Mouse (Mus musculus): ENCODE measurements around the gene Pcsk6. TPM values are rescaled to one million over a fixed set of nuclear protein-coding genes. Genes with fewer than 3 reads are reported as not detected.
A peak's percentile ranks its signal among the peaks of the same experiment; 100 is the strongest.
"Not testable (repeated sequence)": the region's sequence is repeated elsewhere in the genome, so short reads cannot be mapped to it uniquely, and the experiment has no call there.

Pcsk6 gene
- polyA plus RNA-seq, 1 experiment from 2014 or later = 0.74 TPM

DNA sequence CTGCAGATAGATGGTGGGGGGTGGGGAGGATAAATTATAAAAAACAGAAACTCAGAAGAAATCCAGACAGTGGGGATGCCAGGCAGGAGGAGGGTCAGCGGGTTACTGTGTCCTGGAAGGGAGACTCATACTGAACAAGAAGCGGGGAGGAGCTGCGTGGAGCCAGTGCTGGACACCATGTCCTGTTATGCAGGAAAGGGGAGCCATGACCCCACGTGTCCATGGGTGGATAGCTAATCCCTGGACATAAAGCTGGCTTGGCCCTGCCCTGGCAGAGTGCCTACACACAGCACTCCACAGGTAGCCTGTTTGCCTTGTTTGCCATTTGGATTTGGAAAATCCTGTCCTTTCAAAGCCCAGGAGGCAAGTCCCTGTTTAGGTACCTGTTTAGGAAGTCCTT lies 186.4 kb downstream of the Pcsk6 start:
- Histone ChIP-seq H3K4me1 (replicated peaks) (peaks cover 37% of the 10 kb centered on the region), H3K27me3 (no peaks in the 10 kb centered on the region), H3K9ac (replicated peaks) (no peak overlapping the region), H3K4me2 (replicated peaks) (no peak overlapping the region), H3K9me3 (no peaks in the 10 kb centered on the region), H3K27ac (no peak overlapping the region), H3K4me3 (replicated peaks) (no peak overlapping the region), H3K36me3 (no peaks in the 10 kb centered on the region)
- WGBS = 69% methylated on average over 4 of the region's 4 CpGs
- ATAC-seq = no peak

DNA sequence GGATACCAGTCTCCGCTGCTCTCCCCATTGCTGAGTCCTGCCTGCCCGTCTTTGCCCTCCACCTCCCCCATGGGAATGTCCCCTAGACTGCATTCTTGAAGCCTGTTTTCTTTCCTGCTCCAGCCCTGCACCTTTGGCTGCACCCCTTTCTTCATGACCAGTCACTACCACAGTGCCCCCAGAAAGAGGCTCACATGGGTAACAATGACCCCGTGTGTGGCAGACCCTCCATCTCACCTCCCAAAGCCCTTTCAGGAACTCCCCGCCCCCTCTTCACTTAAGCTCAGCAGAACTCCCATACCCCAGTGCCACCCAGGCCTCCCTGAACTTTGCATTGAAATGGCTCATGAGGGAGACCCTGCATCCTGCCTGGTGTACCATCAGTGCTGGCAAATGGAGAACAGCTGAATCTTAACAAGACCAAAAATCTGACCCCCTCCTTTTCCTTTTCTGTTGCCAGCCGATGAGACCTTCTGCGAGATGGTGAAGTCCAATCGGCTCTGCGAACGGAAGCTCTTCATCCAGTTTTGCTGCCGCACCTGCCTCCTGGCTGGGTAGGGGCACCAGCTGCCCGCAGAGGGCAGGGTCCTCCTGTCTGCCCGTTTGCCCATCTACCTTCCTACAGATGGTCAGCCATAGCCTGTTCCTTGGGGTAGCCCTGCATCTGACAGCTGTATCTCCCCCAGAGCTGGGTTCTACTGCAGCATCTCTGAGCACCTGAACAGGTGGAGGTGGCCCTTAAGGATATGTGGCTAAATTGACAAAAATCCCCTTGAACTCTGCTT lies 187.1 kb downstream of the Pcsk6 start:
- ATAC-seq = no peak
- peaks cover 33% of the 10 kb centered on the region for H3K4me1 ChIP-seq (replicated peaks)
- H3K4me3 ChIP-seq (replicated peaks) = no peak overlapping the region
- H3K27ac ChIP-seq = no peak overlapping the region
- H3K9ac ChIP-seq (replicated peaks) = no peak overlapping the region
- WGBS = 79% methylated on average over 12 of the region's 12 CpGs
- no peak overlapping the region for H3K4me2 ChIP-seq (replicated peaks)
- no peaks in the 10 kb centered on the region for H3K9me3 ChIP-seq
- H3K27me3 ChIP-seq = no peaks in the 10 kb centered on the region
- no peaks in the 10 kb centered on the region for H3K36me3 ChIP-seq

GRCm38 (mm10) chr7:66053946-66054483 lies 192.5 kb downstream of the Pcsk6 start:
- WGBS = 90% methylated on average over 4 of the region's 4 CpGs
- H3K36me3 ChIP-seq = no peaks in the 10 kb centered on the region
- H3K4me3 ChIP-seq (replicated peaks) = no peak overlapping the region
- no peak overlapping the region for H3K9ac ChIP-seq (replicated peaks)
- no peak overlapping the region for H3K27ac ChIP-seq
- ATAC-seq = no peak
- H3K27me3 ChIP-seq = peaks cover 4% of the 10 kb centered on the region; the same call in 1 of the 2 replicates
- no peaks in the 10 kb centered on the region for H3K4me1 ChIP-seq (replicated peaks)
- H3K9me3 ChIP-seq = no peaks in the 10 kb centered on the region
- H3K4me2 ChIP-seq (replicated peaks) = no peak overlapping the region

DNA sequence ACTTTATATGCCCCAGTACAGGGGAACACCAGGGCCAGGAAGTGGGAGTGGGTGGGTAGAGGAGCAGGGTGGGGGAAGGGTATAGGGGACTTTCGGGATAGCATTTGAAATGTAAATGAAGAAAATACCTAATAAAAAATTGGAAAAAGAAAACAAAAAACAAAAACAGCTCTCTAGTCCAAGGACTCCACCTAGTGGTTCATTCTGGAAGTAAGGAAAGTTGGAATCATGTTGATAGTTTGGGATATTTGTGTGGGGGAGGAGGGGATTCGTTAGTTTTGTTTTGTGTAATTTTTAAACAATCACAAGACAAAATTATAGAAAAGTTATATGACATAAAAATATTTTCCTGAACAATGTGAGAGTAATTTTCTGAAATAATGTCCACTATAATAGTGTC lies 193.8 kb downstream of the Pcsk6 start:
- not testable (repeated sequence) for H3K27me3 ChIP-seq; H3K9me3 ChIP-seq; H3K4me3 ChIP-seq (replicated peaks); ATAC-seq; H3K4me2 ChIP-seq (replicated peaks); H3K4me1 ChIP-seq (replicated peaks); H3K36me3 ChIP-seq; H3K9ac ChIP-seq (replicated peaks); H3K27ac ChIP-seq
- WGBS = 19% methylated on average over 2 of the region's 2 CpGs

- H3K4me1 ChIP-seq (replicated peaks) = peaks cover 19% of the 10 kb centered on the region
- WGBS = 82% methylated on average over 1 of the region's 1 CpGs
- no peak within 1 kb of the TSS for H3K27ac ChIP-seq
- H3K4me2 ChIP-seq (replicated peaks) = peak within 1 kb of the TSS; percentile 87
- peak within 1 kb of the TSS; percentile 97 for H3K4me3 ChIP-seq (replicated peaks)
- no peak for ATAC-seq
- H3K27me3 ChIP-seq = peaks cover 4% of the 10 kb centered on the region; the same call in 1 of the 2 replicates
- H3K9me3 ChIP-seq = no peaks in the 10 kb centered on the region
- peaks cover 8% of the 10 kb centered on the region for H3K36me3 ChIP-seq
- peak within 1 kb of the TSS; percentile 96; the same call in 1 of the 2 replicates for H3K9ac ChIP-seq (replicated peaks)
Observed at GRCm38 (mm10) chr7:66058703-66059102, 197.2 kb downstream of the Pcsk6 start, which contains the start of gene Snrpa1. Gene Snrpa1 (plus strand): TSS chr7:66059003.

- H3K4me3 ChIP-seq (replicated peaks) = peak overlapping the region; percentile 97
- under 1% methylated on average over 64 of the region's 64 CpGs for WGBS
- H3K9me3 ChIP-seq = no peaks in the 10 kb centered on the region
- ATAC-seq = peak; percentile 98
- H3K4me2 ChIP-seq (replicated peaks) = peak overlapping the region; percentile 87
- H3K27ac ChIP-seq = peak overlapping the region; percentile 74
- peaks cover 19% of the 10 kb centered on the region for H3K36me3 ChIP-seq
- peaks cover 19% of the 10 kb centered on the region for H3K4me1 ChIP-seq (replicated peaks)
- H3K27me3 ChIP-seq = peaks cover 4% of the 10 kb centered on the region; the same call in 1 of the 2 replicates
- peak overlapping the region; percentile 96 for H3K9ac ChIP-seq (replicated peaks)
Observed at GRCm38 (mm10) chr7:66060066-66060956, 198.8 kb downstream of the Pcsk6 start.

GRCm38 (mm10) chr7:66061057-66061456 lies 199.5 kb downstream of the Pcsk6 start:
- peaks cover 24% of the 10 kb centered on the region for H3K36me3 ChIP-seq
- H3K27me3 ChIP-seq = peaks cover 4% of the 10 kb centered on the region; the same call in 1 of the 2 replicates
- no peak overlapping the region for H3K27ac ChIP-seq
- peak overlapping the region; percentile 97 for H3K4me3 ChIP-seq (replicated peaks)
- peaks cover 19% of the 10 kb centered on the region for H3K4me1 ChIP-seq (replicated peaks)
- peak overlapping the region; percentile 87 for H3K4me2 ChIP-seq (replicated peaks)
- no peak for ATAC-seq
- 2% methylated on average over 14 of the region's 14 CpGs for WGBS
- H3K9ac ChIP-seq (replicated peaks) = peak overlapping the region; percentile 96
- H3K9me3 ChIP-seq = no peaks in the 10 kb centered on the region

- ATAC-seq = no peak
- Histone ChIP-seq H3K9ac (replicated peaks) (no peak overlapping the region), H3K27ac (no peak overlapping the region), H3K9me3 (no peaks in the 10 kb centered on the region), H3K36me3 (peaks cover 53% of the 10 kb centered on the region), H3K27me3 (no peaks in the 10 kb centered on the region), H3K4me2 (replicated peaks) (no peak overlapping the region), H3K4me1 (replicated peaks) (peaks cover 21% of the 10 kb centered on the region), H3K4me3 (replicated peaks) (no peak overlapping the region)
- WGBS = 89% methylated on average over 2 of the region's 2 CpGs
Observed at GRCm38 (mm10) chr7:66076411-66076810, 214.9 kb downstream of the Pcsk6 start.

DNA sequence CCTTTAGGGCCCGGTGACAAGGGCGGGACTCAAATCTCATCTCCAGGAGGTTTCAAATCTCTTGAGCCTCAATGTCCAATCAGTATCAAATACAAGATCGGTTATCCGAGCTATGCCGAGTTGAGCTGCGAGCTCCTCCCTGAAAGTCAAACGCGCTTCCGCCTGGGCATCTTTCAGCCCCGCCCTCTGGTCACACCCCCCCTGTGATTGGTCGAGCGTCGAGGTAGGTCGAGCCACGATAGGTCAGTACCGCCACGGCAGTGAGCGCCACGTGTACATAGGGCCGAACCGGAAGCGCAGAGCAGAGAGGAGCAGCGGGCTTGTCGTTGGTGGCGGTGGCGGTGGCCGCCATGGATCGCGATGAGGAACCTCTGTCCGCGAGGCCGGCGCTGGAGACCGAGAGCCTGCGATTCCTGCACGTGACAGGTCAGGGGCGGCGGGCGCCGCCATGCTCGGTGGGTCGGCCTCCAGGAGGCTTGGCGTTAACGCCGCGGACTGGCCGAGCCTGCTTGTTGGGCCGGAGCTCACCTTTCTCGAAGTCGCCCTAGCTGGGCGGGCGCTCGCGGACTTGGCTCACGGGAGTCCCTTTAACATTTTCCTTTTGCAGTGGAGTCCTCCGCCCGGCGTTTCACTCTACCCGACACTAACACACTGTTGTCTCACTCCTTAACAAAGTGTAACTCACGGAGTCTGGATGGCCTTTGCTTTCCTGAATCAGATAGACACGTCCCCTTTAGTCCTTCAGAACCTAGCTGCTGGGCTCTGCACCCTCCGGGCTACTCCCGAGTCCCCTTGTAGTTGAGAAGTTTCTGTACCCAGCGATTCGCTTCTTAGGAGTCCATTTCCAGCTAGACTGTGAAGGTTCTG lies 218.1 kb downstream of the Pcsk6 start, which contains the start of gene Selenos:
Gene Selenos, plus strand, starts transcription at position 286 of the 867 bp plus-strand sequence.
- Histone ChIP-seq H3K27me3 (no peaks in the 10 kb centered on the region), H3K27ac (peak within 1 kb of the TSS; percentile 80), H3K9ac (replicated peaks) (peak within 1 kb of the TSS; percentile 77), H3K4me1 (replicated peaks) (peaks cover 25% of the 10 kb centered on the region), H3K36me3 (peaks cover 46% of the 10 kb centered on the region), H3K4me2 (replicated peaks) (peak within 1 kb of the TSS; percentile 91), H3K9me3 (no peaks in the 10 kb centered on the region), H3K4me3 (replicated peaks) (peak within 1 kb of the TSS; percentile 89)
- WGBS = under 1% methylated on average over 65 of the region's 65 CpGs
- ATAC-seq = peak; percentile 100

DNA sequence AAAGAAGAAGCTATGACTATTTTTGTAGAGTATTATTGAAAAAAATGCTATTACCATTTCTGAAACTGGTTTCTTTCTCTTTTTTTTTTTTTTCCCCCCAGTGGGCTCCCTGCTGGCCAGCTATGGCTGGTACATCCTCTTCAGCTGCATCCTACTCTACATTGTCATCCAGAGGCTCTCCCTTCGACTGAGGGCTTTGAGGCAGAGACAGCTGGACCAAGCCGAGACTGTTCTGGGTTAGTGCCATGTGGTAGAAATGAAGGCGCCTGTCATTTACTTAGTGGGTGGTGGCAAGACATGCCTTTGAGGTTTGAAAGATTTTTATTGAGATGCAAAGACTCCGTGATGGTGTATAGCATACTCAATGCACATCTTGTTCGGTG lies 218.7 kb downstream of the Pcsk6 start:
- Histone ChIP-seq H3K4me3 (replicated peaks) (peak overlapping the region; percentile 89), H3K36me3 (peaks cover 45% of the 10 kb centered on the region), H3K27ac (peak overlapping the region; percentile 80; the same call in 1 of the 2 replicates), H3K4me1 (replicated peaks) (peaks cover 25% of the 10 kb centered on the region), H3K9me3 (no peaks in the 10 kb centered on the region), H3K9ac (replicated peaks) (peak overlapping the region; percentile 77), H3K4me2 (replicated peaks) (peak overlapping the region; percentile 91), H3K27me3 (no peaks in the 10 kb centered on the region)
- ATAC-seq = no peak
- 40% methylated on average over 5 of the region's 5 CpGs for WGBS

- Histone ChIP-seq H3K9me3 (no peaks in the 10 kb centered on the region), H3K27ac (no peak overlapping the region), H3K27me3 (no peaks in the 10 kb centered on the region), H3K36me3 (peaks cover 61% of the 10 kb centered on the region), H3K4me1 (replicated peaks) (peaks cover 24% of the 10 kb centered on the region), H3K9ac (replicated peaks) (no peak overlapping the region), H3K4me2 (replicated peaks) (no peak overlapping the region), H3K4me3 (replicated peaks) (no peak overlapping the region)
- 87% methylated on average over 6 of the region's 6 CpGs for WGBS
- ATAC-seq = no peak
Observed at GRCm38 (mm10) chr7:66083757-66084156, 222.2 kb downstream of the Pcsk6 start.

Data from midbrain, embryonic 13.5 days (tissue).